Mouse (Mus musculus): ENCODE data around the gene D17H6S53E.
A peak's percentile ranks its signal among the peaks of the same experiment; 100 is the strongest.
"Not testable (repeated sequence)": the region's sequence is repeated elsewhere in the genome, so short reads cannot be mapped to it uniquely, and the experiment has no call there.

D17H6S53E gene

GRCm38 (mm10) chr17:35101161-35101560 is 25.0 kb upstream of the D17H6S53E start:
- DNase-seq (ENCODE audit: extremely low read depth, low read depth), result no peak

GRCm38 (mm10) chr17:35102299-35102698 is 23.9 kb upstream of the D17H6S53E start:
- no peak for DNase-seq (ENCODE audit: extremely low read depth, low read depth)

GRCm38 (mm10) chr17:35103221-35103690 is 22.9 kb upstream of the D17H6S53E start:
- DNase-seq (ENCODE audit: extremely low read depth, low read depth), result peak; percentile 93

GRCm38 (mm10) chr17:35104079-35104478 is 22.1 kb upstream of the D17H6S53E start:
- DNase-seq (ENCODE audit: extremely low read depth, low read depth), result no peak

GRCm38 (mm10) chr17:35104754-35105153 is 21.4 kb upstream of the D17H6S53E start:
- DNase-seq (ENCODE audit: extremely low read depth, low read depth), result peak; percentile 79

- no peak for DNase-seq (ENCODE audit: extremely low read depth, low read depth)
Measured at GRCm38 (mm10) chr17:35105740-35106389, 20.3 kb upstream of the D17H6S53E start.

- DNase-seq (ENCODE audit: extremely low read depth, low read depth), result no peak
Measured at GRCm38 (mm10) chr17:35106522-35106921, 19.7 kb upstream of the D17H6S53E start.

- DNase-seq (ENCODE audit: extremely low read depth, low read depth), result no peak
Measured at GRCm38 (mm10) chr17:35108097-35108496, 18.1 kb upstream of the D17H6S53E start, which contains the start of gene Ly6g5c. Ly6g5c (plus strand) TSS chr17:35108279.

GRCm38 (mm10) chr17:35111774-35112173 is 14.4 kb upstream of the D17H6S53E start:
- DNase-seq (ENCODE audit: extremely low read depth, low read depth), result no peak

- DNase-seq (ENCODE audit: extremely low read depth, low read depth), result peak; percentile 17
Measured at GRCm38 (mm10) chr17:35115046-35116019, 10.8 kb upstream of the D17H6S53E start, which contains the start of gene Ly6g5b. Ly6g5b (minus strand) TSS chr17:35115428.

- no peak for DNase-seq (ENCODE audit: extremely low read depth, low read depth)
Measured at GRCm38 (mm10) chr17:35120745-35121142, 5.4 kb upstream of the D17H6S53E start.

GRCm38 (mm10) chr17:35121143-35121799 is 4.9 kb upstream of the D17H6S53E start, which contains the start of gene Gpank1:
Gpank1 (plus strand) TSS chr17:35121455.
- DNase-seq (ENCODE audit: extremely low read depth, low read depth), result peak; percentile 87

GRCm38 (mm10) chr17:35121871-35122303 is 4.3 kb upstream of the D17H6S53E start, which contains the start of gene Csnk2b:
Csnk2b (minus strand) TSS chr17:35122053.
- DNase-seq (ENCODE audit: extremely low read depth, low read depth), result peak; percentile 25

GRCm38 (mm10) chr17:35123287-35123686 is 2.9 kb upstream of the D17H6S53E start:
- not testable (repeated sequence) for DNase-seq (ENCODE audit: extremely low read depth, low read depth)

- DNase-seq (ENCODE audit: extremely low read depth, low read depth), result not testable (repeated sequence)
Measured at GRCm38 (mm10) chr17:35124261-35124896, 1.8 kb upstream of the D17H6S53E start.

- no peak for DNase-seq (ENCODE audit: extremely low read depth, low read depth)
Measured at GRCm38 (mm10) chr17:35125081-35125480, 1.1 kb upstream of the D17H6S53E start.

- DNase-seq (ENCODE audit: extremely low read depth, low read depth), result no peak
Measured at GRCm38 (mm10) chr17:35125578-35125977, 595 bp upstream of the D17H6S53E start.

GRCm38 (mm10) chr17:35127017-35127416 is 844 bp downstream of the D17H6S53E start:
- DNase-seq (ENCODE audit: extremely low read depth, low read depth), result no peak

GRCm38 (mm10) chr17:35128996-35129395 is 2.8 kb downstream of the D17H6S53E start:
- DNase-seq (ENCODE audit: extremely low read depth, low read depth), result no peak

GRCm38 (mm10) chr17:35131038-35131437 is 4.9 kb downstream of the D17H6S53E start:
- no peak for DNase-seq (ENCODE audit: extremely low read depth, low read depth)
